8 mouse cellular contexts compared by ENCODE assay signal in genomic region chr7:44373889-44374652, GRCm38 (mm10). TPM values are rescaled to one million over a fixed set of nuclear protein-coding genes. Genes with fewer than 3 reads are reported as not detected.
DNase-seq lines count a peak whose midpoint lies in the region; ATAC-seq and TF ChIP-seq lines count a peak whose summit lies in the region.

No protein-coding gene starts in this region.

- no peaks in the 10 kb centered on the region for H3K36me3 ChIP-seq in heart, embryonic 13.5 days
- no peaks in the 10 kb centered on the region for H3K36me3 ChIP-seq in liver, embryonic 11.5 days (ENCODE audit: control insufficient read depth, insufficient read depth, low read length)
- no peaks in the 10 kb centered on the region for H3K36me3 ChIP-seq in myocyte (ENCODE audit: control insufficient read depth, insufficient read depth)
- H3K36me3 ChIP-seq in splenic B cell, adult 2 months (ENCODE audit: control insufficient read depth, insufficient read depth, low read length, poor library complexity, severe bottlenecking): no peaks in the 10 kb centered on the region

- peaks cover 11% of the 10 kb centered on the region for H3K27me3 ChIP-seq in heart, embryonic 13.5 days (replicated peaks)
- no peaks in the 10 kb centered on the region for H3K27me3 ChIP-seq in liver, embryonic 11.5 days (replicated peaks; ENCODE audit: control insufficient read depth, insufficient read depth, low read length)
- peaks cover 4% of the 10 kb centered on the region for H3K27me3 ChIP-seq in myocyte (ENCODE audit: control insufficient read depth, insufficient read depth, insufficient read length)
- H3K27me3 ChIP-seq in splenic B cell, adult 2 months (ENCODE audit: control insufficient read depth, insufficient read depth, low read length, poor library complexity, severe bottlenecking): no peaks in the 10 kb centered on the region

- TF ChIP-seq POLR2A in bone marrow macrophage, adult 2 months (IDR thresholded peaks at IDR 0.05; ENCODE audit: borderline replicate concordance, low read depth, low read length): no peak
- no peak for TF ChIP-seq POLR2A in myocyte (IDR thresholded peaks at IDR 0.05; ENCODE audit: insufficient read length, low read depth)

- DNase-seq in B cell, adult 2 months: peak; percentile 81 to 86
- peak; percentile 85 for DNase-seq in kidney, postnatal 10 days
- peak; percentile 86 for DNase-seq in liver, embryonic 11.5 days (ENCODE audit: low spot score)
- peak; percentile 87 for DNase-seq in splenic B cell, adult 2 months (ENCODE audit: low read depth, low spot score)

- H3K4me3 ChIP-seq in bone marrow macrophage, adult 2 months (ENCODE audit: insufficient read depth, low read length): peak overlapping the region; percentile 69
- H3K4me3 ChIP-seq in heart, embryonic 13.5 days: peak overlapping the region; percentile 71
- peak overlapping the region; percentile 61 for H3K4me3 ChIP-seq in liver, embryonic 11.5 days (ENCODE audit: low read depth, low read length)
- peak overlapping the region; percentile 24 for H3K4me3 ChIP-seq in myocyte

- H3K4me2 ChIP-seq in heart, embryonic 13.5 days: peak overlapping the region; percentile 92
- peak overlapping the region; percentile 79 for H3K4me2 ChIP-seq in liver, embryonic 11.5 days
- H3K4me2 ChIP-seq in myocyte (ENCODE audit: low read depth): peak overlapping the region; percentile 88

- H3K9ac ChIP-seq in heart, embryonic 13.5 days: peak overlapping the region; percentile 85
- H3K9ac ChIP-seq in liver, embryonic 11.5 days (ENCODE audit: low read depth, low read length): peak overlapping the region; percentile 71

- peak overlapping the region; percentile 80 for H3K27ac ChIP-seq in bone marrow macrophage, adult 2 months (ENCODE audit: insufficient read depth, low read depth, low read length)
- peak overlapping the region; percentile 50 for H3K27ac ChIP-seq in heart, embryonic 13.5 days (replicated peaks)
- no peak overlapping the region; the same call in 1 of the 2 replicates for H3K27ac ChIP-seq in liver, embryonic 11.5 days (ENCODE audit: low read depth, low read length)

- peaks cover 28% of the 10 kb centered on the region for H3K4me1 ChIP-seq in bone marrow macrophage, adult 2 months (ENCODE audit: control insufficient read depth, insufficient read depth, low read length)
- peaks cover 25% of the 10 kb centered on the region for H3K4me1 ChIP-seq in heart, embryonic 13.5 days
- H3K4me1 ChIP-seq in liver, embryonic 11.5 days (replicated peaks; ENCODE audit: control insufficient read depth, insufficient read depth, low read length): peaks cover 8% of the 10 kb centered on the region; the same call in 1 of the 2 replicates

- no peaks in the 10 kb centered on the region for H3K9me3 ChIP-seq in heart, embryonic 13.5 days
- H3K9me3 ChIP-seq in liver, embryonic 11.5 days (ENCODE audit: control insufficient read depth, low read length): no peaks in the 10 kb centered on the region

- peak; percentile 46; the same call in 1 of the 2 replicates for ATAC-seq in erythroid progenitor cell, adult 5-6 weeks (replicated peaks; ENCODE audit: low FRiP score, poor library complexity, severe bottlenecking)
- peak; percentile 75 for ATAC-seq in heart, embryonic 13.5 days (ENCODE audit: extremely low read depth, insufficient number of reproducible peaks, low FRiP score, low TSS enrichment)
- ATAC-seq in liver, embryonic 11.5 days (replicated peaks; ENCODE audit: low FRiP score): peak; percentile 87

- H3K79me2 ChIP-seq in myocyte (ENCODE audit: control insufficient read depth, insufficient read depth): no peaks in the 10 kb centered on the region

- no peak overlapping the region for H3ac ChIP-seq in myocyte (ENCODE audit: control insufficient read depth, insufficient read length)

- TF ChIP-seq CTCF in bone marrow macrophage, adult 2 months (IDR thresholded peaks at IDR 0.05; ENCODE audit: low read depth, low read length): no peak

- under 1% methylated on average over 19 of the region's 19 CpGs for WGBS in heart, embryonic 13.5 days
- WGBS in liver, embryonic 11.5 days: under 1% methylated on average over 19 of the region's 19 CpGs

TF ChIP-seq in myocyte, 11 proteins besides CTCF, POLR2A, EP300 and RAD21:
- no peak for TF ChIP-seq SRF (IDR thresholded peaks at IDR 0.05; ENCODE audit: control insufficient read depth, insufficient read length, low read depth)
- TF ChIP-seq CEBPB (IDR thresholded peaks at IDR 0.05; ENCODE audit: insufficient read depth, poor library complexity, severe bottlenecking): no peak
- no peak for TF ChIP-seq MYOD1 (IDR thresholded peaks at IDR 0.05; ENCODE audit: control insufficient read depth in 1 of 3, insufficient read length in 2 of 3, low read depth in 2 of 3)
- TF ChIP-seq TCF12 (IDR thresholded peaks at IDR 0.05; ENCODE audit: insufficient read depth, poor library complexity, severe bottlenecking): no peak
- no peak for TF ChIP-seq MAX (IDR thresholded peaks at IDR 0.05; ENCODE audit: low read depth)
- TF ChIP-seq USF1 (IDR thresholded peaks at IDR 0.05; ENCODE audit: low read depth): no peak
- TF ChIP-seq TCF3 (IDR thresholded peaks at IDR 0.05; ENCODE audit: insufficient read length, low read depth): no peak
- TF ChIP-seq POLR2AphosphoS2 (IDR thresholded peaks at IDR 0.05; ENCODE audit: insufficient read length, low read depth): no peak
- TF ChIP-seq REST (IDR thresholded peaks at IDR 0.05; ENCODE audit: insufficient read depth, insufficient read length): no peak
- TF ChIP-seq E2F4 (IDR thresholded peaks at IDR 0.05; ENCODE audit: insufficient read depth): no peak
- no peak for TF ChIP-seq MYOG (IDR thresholded peaks at IDR 0.05; ENCODE audit: control insufficient read depth in 1 of 3, insufficient read depth in 1 of 3, insufficient read length in 2 of 3, low read depth in 2 of 3)

RNA-seq across cellular contexts. Expression of gene Syt3, which starts 9.8 kb away (rescaled TPM):
- polyA plus RNA-seq in bone marrow macrophage, adult 2 months (2012; ENCODE audit: insufficient read depth, insufficient read length, missing spikeins): 0.62 and 0.89 TPM in 2 replicates
- not detected in 2 replicates for total RNA-seq in erythroid progenitor cell, adult 5-6 weeks (2015; ENCODE audit: low replicate concordance)
- total RNA-seq in erythroid progenitor cell, adult 5-6 weeks (2017; ENCODE audit: low replicate concordance): not detected in 2 replicates
- 0.53 and 0.62 TPM in 2 replicates for polyA plus RNA-seq in heart, embryonic 13.5 days (2015; fragmentation: Nextera tagmentation; extraction: Ambion mirVana)
- 0.35 and 0.40 TPM in 2 replicates for polyA plus RNA-seq in liver, embryonic 11.5 days (2014; fragmentation: Nextera tagmentation; extraction: Ambion mirVana)
- polyA plus RNA-seq in myocyte (2012; fragmentation: generic; extraction: Trizol): not detected

RNA-seq across cellular contexts. Expression of gene 1700008O03Rik, which starts 11.5 kb away (rescaled TPM):
- polyA plus RNA-seq in bone marrow macrophage, adult 2 months (2012; ENCODE audit: insufficient read depth, insufficient read length, missing spikeins): 1.2 TPM in 1 of 2 replicates, not detected in the other
- total RNA-seq in erythroid progenitor cell, adult 5-6 weeks (2015; ENCODE audit: low replicate concordance): not detected in 2 replicates
- total RNA-seq in erythroid progenitor cell, adult 5-6 weeks (2017; ENCODE audit: low replicate concordance): not detected in 2 replicates
- polyA plus RNA-seq in heart, embryonic 13.5 days (2015; fragmentation: Nextera tagmentation; extraction: Ambion mirVana): 0.35 and 0.45 TPM in 2 replicates
- 0.83 and 0.93 TPM in 2 replicates for polyA plus RNA-seq in liver, embryonic 11.5 days (2014; fragmentation: Nextera tagmentation; extraction: Ambion mirVana)
- polyA plus RNA-seq in myocyte (2012; fragmentation: generic; extraction: Trizol): not detected

RNA-seq across cellular contexts. Expression of gene Lrrc4b, which starts 54.7 kb away (rescaled TPM):
- not detected in 2 replicates for polyA plus RNA-seq in bone marrow macrophage, adult 2 months (2012; ENCODE audit: insufficient read depth, insufficient read length, missing spikeins)
- not detected in 2 replicates for total RNA-seq in erythroid progenitor cell, adult 5-6 weeks (2015; ENCODE audit: low replicate concordance)
- total RNA-seq in erythroid progenitor cell, adult 5-6 weeks (2017; ENCODE audit: low replicate concordance): not detected in 2 replicates
- 1.6 and 1.7 TPM in 2 replicates for polyA plus RNA-seq in heart, embryonic 13.5 days (2015; fragmentation: Nextera tagmentation; extraction: Ambion mirVana)
- 0.25 and 0.52 TPM in 2 replicates for polyA plus RNA-seq in liver, embryonic 11.5 days (2014; fragmentation: Nextera tagmentation; extraction: Ambion mirVana)
- not detected for polyA plus RNA-seq in myocyte (2012; fragmentation: generic; extraction: Trizol)
